Mouse (Mus musculus) adrenal gland, postnatal 14 days (tissue): ENCODE measurements around the gene Gphn. TPM values are rescaled to one million over a fixed set of nuclear protein-coding genes. Genes with fewer than 3 reads are reported as not detected.

Source experiments
- DNase-seq: peaks from one replicate; pipeline ENCODE4 v3.0.0; 2021; ENCODE audit warnings: mixed read lengths
- long read RNA-seq, 2 experiments: library from polyadenylated mRNA; stranded (forward); transcript quantifications; one replicate each; pipeline ENCODE4 v2.0.0; 2021
- total RNA-seq: library from RNA; stranded (reverse); gene quantifications from 2 replicates; pipeline ENCODE4 v1.2.3, GENCODE M21; 2021

Gene Gphn
- total RNA-seq, result 30.2 and 31.6 TPM in 2 replicates
- long read RNA-seq, experiment 1, transcript Gphn-202 (23 exons, 3,300 nt), result major isoform, 19 of 25 reads
- long read RNA-seq, experiment 1, partial matches to known transcripts, result 3 of 25 reads
- long read RNA-seq, experiment 1, other reads (novel, unspliced or antisense), result 3 of 25 reads
- long read RNA-seq, experiment 2, transcript Gphn-202 (23 exons, 3,300 nt), result major isoform, 21 of 36 reads
- long read RNA-seq, experiment 2, partial matches to known transcripts, result 6 of 36 reads
- long read RNA-seq, experiment 2, other reads (novel, unspliced or antisense), result 9 of 36 reads

- DNase-seq, result peak; percentile 95
These were observed at the start of gene Gphn for GRCm38 (mm10) chr12:78225707-78226518. Gphn (plus strand) TSS chr12:78226379.

- no peak for DNase-seq
These were observed 44.7 kb upstream of the Gphn start for GRCm38 (mm10) chr12:78181452-78181851.

- DNase-seq, result no peak
These were observed 32.2 kb upstream of the Gphn start, which contains the start of gene Gm6657 for GRCm38 (mm10) chr12:78193942-78194341. Gm6657 (plus strand) TSS chr12:78194242.

- no peak for DNase-seq
These were observed 30.8 kb upstream of the Gphn start for GRCm38 (mm10) chr12:78195368-78195767.

GRCm38 (mm10) chr12:78203646-78204045, 22.5 kb upstream of the Gphn start:
- no peak for DNase-seq

- DNase-seq, result peak; percentile 61
These were observed 20.1 kb upstream of the Gphn start for GRCm38 (mm10) chr12:78205915-78206570.

GRCm38 (mm10) chr12:78206571-78206960, 19.6 kb upstream of the Gphn start:
- DNase-seq, result no peak

GRCm38 (mm10) chr12:78209856-78210255, 16.3 kb upstream of the Gphn start:
- no peak for DNase-seq

- no peak for DNase-seq
These were observed 10.7 kb upstream of the Gphn start for GRCm38 (mm10) chr12:78215490-78215889.

- DNase-seq, result no peak
These were observed 6.9 kb upstream of the Gphn start for GRCm38 (mm10) chr12:78219191-78219825.

- peak; percentile 94 for DNase-seq
These were observed 318 bp downstream of the Gphn start for GRCm38 (mm10) chr12:78226519-78226875.

GRCm38 (mm10) chr12:78227021-78227932, 1.1 kb downstream of the Gphn start:
- peak; percentile 60 for DNase-seq

GRCm38 (mm10) chr12:78228139-78228538, 2.0 kb downstream of the Gphn start:
- DNase-seq, result no peak

- DNase-seq, result no peak
These were observed 6.4 kb downstream of the Gphn start for GRCm38 (mm10) chr12:78232560-78232959.

- DNase-seq, result no peak
These were observed 22.2 kb downstream of the Gphn start for GRCm38 (mm10) chr12:78248366-78248765.

- DNase-seq, result peak; percentile 28
These were observed 23.0 kb downstream of the Gphn start for GRCm38 (mm10) chr12:78249151-78249550.

GRCm38 (mm10) chr12:78277386-78277785, 51.2 kb downstream of the Gphn start:
- no peak for DNase-seq

- DNase-seq, result no peak
These were observed 64.2 kb downstream of the Gphn start for GRCm38 (mm10) chr12:78290384-78290783.

- DNase-seq, result no peak
These were observed 72.7 kb downstream of the Gphn start for GRCm38 (mm10) chr12:78298824-78299398.

- DNase-seq, result peak; percentile 46
These were observed 88.9 kb downstream of the Gphn start for GRCm38 (mm10) chr12:78315106-78315505.

GRCm38 (mm10) chr12:78327946-78328345, 101.8 kb downstream of the Gphn start:
- DNase-seq, result no peak
